Mouse (Mus musculus): Measurements from ENCODE around the gene Mafk. TPM values are rescaled to one million over a fixed set of nuclear protein-coding genes. Genes with fewer than 3 reads are reported as not detected.

The Mafk gene
- total and polyA plus RNA-seq, 3 experiments: 16.4 to 24.1 (median 23.6) TPM

GRCm38 (mm10) chr5:139832125-139832524, 40.8 kb downstream of the Mafk start:
- H3K9me3 ChIP-seq (replicated peaks; ENCODE audit: low read length): peaks cover 2% of the 10 kb centered on the region
- dilution Hi-C loops (cut with MboI; ENCODE audit: extremely low pct_ligation_motif_present, extremely low pct_unique_long_range_greater_than_20kb, low sequenced_read_pairs): no loop called here
- H3K27me3 ChIP-seq (replicated peaks): peaks cover 8% of the 10 kb centered on the region
- peaks cover 3 to 22% of the 10 kb centered on the region in 2 experiments; a peak in 3 of 4 replicates for H3K4me1 ChIP-seq (ENCODE audit: control insufficient read depth in 1 of 2, insufficient read depth in 2 of 2)
- no peak overlapping the region for H3K9ac ChIP-seq (ENCODE audit: insufficient read depth, low read depth)
- TF ChIP-seq JUND (conservative IDR thresholded peaks at IDR 0.05; ENCODE audit: low read depth, low read length) (no peak), ELF1 (IDR thresholded peaks at IDR 0.05; ENCODE audit: low read depth, low read length) (no peak), PAX5 (IDR thresholded peaks at IDR 0.05; ENCODE audit: low read length) (no peak), MEF2A (IDR thresholded peaks at IDR 0.05; ENCODE audit: borderline replicate concordance, low read depth, low read length) (no peak), IRF4 (IDR thresholded peaks at IDR 0.05; ENCODE audit: low read depth, low read length) (0 out of 2 replicates have a peak, but pooled peaks have one; percentile 16), BHLHE40 (IDR thresholded peaks at IDR 0.05; ENCODE audit: low read depth, low read length) (peak; percentile 59), NRF1 (IDR thresholded peaks at IDR 0.05; ENCODE audit: low read depth, low read length) (no peak)
- no peak overlapping the region for H3K4me3 ChIP-seq (replicated peaks in 1 of 3; ENCODE audit: low read depth in 2 of 3, low read length in 2 of 3, poor library complexity in 1 of 3)
- DNase-seq (ENCODE audit: extremely low read depth): peak; percentile 28
- H3K4me2 ChIP-seq (ENCODE audit: insufficient read depth, low read depth, poor library complexity, severe bottlenecking): no peak overlapping the region
- no peak overlapping the region for H3K27ac ChIP-seq (ENCODE audit: insufficient read depth, low read depth)
- H3K79me2 ChIP-seq (replicated peaks; ENCODE audit: control insufficient read depth, extremely low read depth, insufficient read depth, poor library complexity, severe bottlenecking): no peaks in the 10 kb centered on the region
- no peaks in the 10 kb centered on the region for H3K36me3 ChIP-seq (replicated peaks in 1 of 2; ENCODE audit: control insufficient read depth in 1 of 2, insufficient read depth in 1 of 2, low read length in 1 of 2)
- in situ Hi-C loops (cut with MboI; ENCODE audit: low pct_ligation_motif_present, low pct_unique_long_range_greater_than_20kb, low sequenced_read_pairs): loop anchor here (5.0 to 25.0 kb wide), 3 partner anchors 135 to 583 kb away; partner anchors contain the start of gene Eif3b

GRCm38 (mm10) chr5:139835706-139836105, 44.4 kb downstream of the Mafk start:
- peaks cover 11% of the 10 kb centered on the region for H3K27me3 ChIP-seq (replicated peaks)
- TF ChIP-seq MXI1 (IDR thresholded peaks at IDR 0.05; ENCODE audit: low read depth, low read length) (no peak), NRF1 (IDR thresholded peaks at IDR 0.05; ENCODE audit: low read depth, low read length) (no peak), CHD1 (IDR thresholded peaks at IDR 0.05; ENCODE audit: low read depth, low read length) (no peak), UBTF (IDR thresholded peaks at IDR 0.05; ENCODE audit: low read depth, low read length) (no peak), IRF4 (IDR thresholded peaks at IDR 0.05; ENCODE audit: low read depth, low read length) (no peak), TCF12 (IDR thresholded peaks at IDR 0.05; ENCODE audit: low read depth, low read length) (no peak), ZC3H11A (IDR thresholded peaks at IDR 0.05; ENCODE audit: low read depth, low read length) (no peak), JUN (IDR thresholded peaks at IDR 0.05; ENCODE audit: insufficient read depth, low read depth, low read length) (no peak), MAZ (IDR thresholded peaks at IDR 0.05; ENCODE audit: low read depth, low read length) (no peak), PAX5 (IDR thresholded peaks at IDR 0.05; ENCODE audit: low read length) (no peak), RCOR1 (conservative IDR thresholded peaks at IDR 0.05; ENCODE audit: low read depth, low read length) (no peak), MAX (IDR thresholded peaks at IDR 0.05; ENCODE audit: low read length) (no peak), CTCF (conservative IDR thresholded peaks at IDR 0.05 in 1 of 2, IDR thresholded peaks at IDR 0.05 in 1 of 2; ENCODE audit: low read depth in 2 of 2, low read length in 2 of 2) (no peak), MAFK (IDR thresholded peaks at IDR 0.05; ENCODE audit: insufficient replicate concordance, low read length) (no peak), MEF2A (IDR thresholded peaks at IDR 0.05; ENCODE audit: borderline replicate concordance, low read depth, low read length) (no peak), USF1 (IDR thresholded peaks at IDR 0.05; ENCODE audit: low read depth, low read length) (no peak), JUND (conservative IDR thresholded peaks at IDR 0.05; ENCODE audit: low read depth, low read length) (no peak)
- in situ Hi-C loops (cut with MboI; ENCODE audit: low pct_ligation_motif_present, low pct_unique_long_range_greater_than_20kb, low sequenced_read_pairs): loop anchor here (10.0 to 25.0 kb wide), 2 partner anchors 452 to 579 kb away; partner anchors contain the start of gene Eif3b
- H3K27ac ChIP-seq (ENCODE audit: insufficient read depth, low read depth): no peak overlapping the region
- H3K9ac ChIP-seq (ENCODE audit: insufficient read depth, low read depth): no peak overlapping the region
- dilution Hi-C loops (cut with MboI; ENCODE audit: extremely low pct_ligation_motif_present, extremely low pct_unique_long_range_greater_than_20kb, low sequenced_read_pairs): no loop called here
- peaks cover 3 to 15% of the 10 kb centered on the region in 2 experiments; a peak in 3 of 4 replicates for H3K4me1 ChIP-seq (ENCODE audit: control insufficient read depth in 1 of 2, insufficient read depth in 2 of 2)
- no peak overlapping the region for H3K4me3 ChIP-seq (replicated peaks in 1 of 3; ENCODE audit: low read depth in 2 of 3, low read length in 2 of 3, poor library complexity in 1 of 3)
- H3K36me3 ChIP-seq (replicated peaks in 1 of 2; ENCODE audit: control insufficient read depth in 1 of 2, insufficient read depth in 1 of 2, low read length in 1 of 2): no peaks in the 10 kb centered on the region
- no peak for DNase-seq (ENCODE audit: extremely low read depth)
- no peaks in the 10 kb centered on the region for H3K9me3 ChIP-seq (replicated peaks; ENCODE audit: low read length)
- H3K4me2 ChIP-seq (ENCODE audit: insufficient read depth, low read depth, poor library complexity, severe bottlenecking): no peak overlapping the region
- H3K79me2 ChIP-seq (replicated peaks; ENCODE audit: control insufficient read depth, extremely low read depth, insufficient read depth, poor library complexity, severe bottlenecking): no peaks in the 10 kb centered on the region
